ENCODE assay signal across 21 mouse cellular contexts in the genomic region with DNA sequence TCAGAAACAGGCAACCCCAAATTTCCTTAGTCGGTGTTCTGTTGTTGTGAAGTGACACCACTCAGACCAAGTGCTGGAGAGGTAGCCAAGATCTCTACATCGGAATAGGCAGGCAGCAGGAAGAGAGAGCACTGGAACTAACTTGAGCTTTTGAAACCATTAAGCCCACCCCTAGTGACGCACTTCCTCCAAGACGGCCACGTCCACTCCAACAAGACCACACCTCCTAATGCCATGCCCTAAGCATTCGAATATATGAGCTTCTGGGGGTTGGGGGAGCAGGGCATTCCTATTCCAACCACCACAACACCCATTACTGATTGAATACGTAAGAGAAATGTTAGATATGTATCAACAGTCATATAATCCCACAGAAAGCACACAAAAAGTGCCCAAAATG. TPM values are rescaled to one million over a fixed set of nuclear protein-coding genes. Genes with fewer than 3 reads are reported as not detected.
"Had no signal": no experiment of that assay in that cellular context is flagged by ENCODE, and none has a peak within 500 bp of the region (broad histone marks: within the 10 kb centered on the region; RNA-seq: fewer than 3 reads in every experiment).

No protein-coding gene starts in this region.

- H3K27me3 ChIP-seq: limb, embryonic 12.5 days; limb, embryonic 15.5 days; midbrain, embryonic 12.5 days; midbrain, embryonic 15.5 days; neural tube, embryonic 12.5 days; neural tube, embryonic 15.5 days; stomach, embryonic 15.5 days had no signal

- H3K36me3 ChIP-seq: limb, embryonic 12.5 days; limb, embryonic 15.5 days; midbrain, embryonic 12.5 days; midbrain, embryonic 15.5 days; neural tube, embryonic 12.5 days; neural tube, embryonic 15.5 days; stomach, embryonic 15.5 days had no signal

- H3K4me2 ChIP-seq: limb, embryonic 12.5 days; limb, embryonic 15.5 days; liver, embryonic 11.5 days; lung, embryonic 14.5 days; midbrain, embryonic 12.5 days; midbrain, embryonic 15.5 days; neural tube, embryonic 12.5 days; neural tube, embryonic 15.5 days; stomach, embryonic 15.5 days had no signal

- ATAC-seq: liver, postnatal 0 days; lung, postnatal 0 days; midbrain, embryonic 15.5 days had no signal

- H3K4me1 ChIP-seq: limb, embryonic 12.5 days; limb, embryonic 15.5 days; midbrain, embryonic 15.5 days; neural tube, embryonic 12.5 days; stomach, embryonic 15.5 days had no signal

- H3K27ac ChIP-seq: kidney, postnatal 0 days; limb, embryonic 12.5 days; limb, embryonic 15.5 days; liver, embryonic 14.5 days; macrophage; midbrain, embryonic 12.5 days; midbrain, embryonic 15.5 days; neural tube, embryonic 12.5 days; neural tube, embryonic 15.5 days; stomach, embryonic 15.5 days had no signal

- H3K9me3 ChIP-seq: limb, embryonic 12.5 days; limb, embryonic 15.5 days; midbrain, embryonic 12.5 days; midbrain, embryonic 15.5 days; neural tube, embryonic 12.5 days; neural tube, embryonic 15.5 days; stomach, embryonic 15.5 days had no signal

- H3K9ac ChIP-seq: limb, embryonic 12.5 days; limb, embryonic 15.5 days; liver, embryonic 14.5 days; liver, postnatal 0 days; lung, embryonic 14.5 days; midbrain, embryonic 12.5 days; midbrain, embryonic 15.5 days; neural tube, embryonic 12.5 days; neural tube, embryonic 15.5 days; stomach, embryonic 15.5 days had no signal

- H3K4me3 ChIP-seq: limb, embryonic 12.5 days; limb, embryonic 15.5 days; midbrain, embryonic 12.5 days; midbrain, embryonic 15.5 days; neural tube, embryonic 12.5 days; neural tube, embryonic 15.5 days; stomach, embryonic 15.5 days had no signal

- DNase-seq: kidney, adult 2 months; kidney, postnatal 25 days; left cerebral cortex, postnatal 4 days; liver, postnatal 0 days; lung, embryonic 14.5 days; right cerebral cortex, adult 18-20 months; right cerebral cortex, postnatal 14 days; right cerebral cortex, postnatal 4 days; thymus, postnatal 36 days had no signal

RNA-seq across cellular contexts. Expression of gene Pawr, which starts 35.5 kb away (rescaled TPM):
- polyA plus RNA-seq: macrophage had no signal
